Mouse (Mus musculus) liver, embryonic 14.5 days (tissue): ENCODE results near the gene Klhdc2.

Experiments used
- CTCF ChIP-seq: IDR thresholded peaks from 2 replicates; pipeline ENCODE4 v1.5.1; 2016; ENCODE audit warnings: antibody characterized with exemption, low read depth, control low read depth
- EP300 ChIP-seq: IDR thresholded peaks from 2 replicates; pipeline ENCODE4 v1.6.1; 2016; ENCODE audit warnings: antibody characterized with exemption, low read depth

DNA sequence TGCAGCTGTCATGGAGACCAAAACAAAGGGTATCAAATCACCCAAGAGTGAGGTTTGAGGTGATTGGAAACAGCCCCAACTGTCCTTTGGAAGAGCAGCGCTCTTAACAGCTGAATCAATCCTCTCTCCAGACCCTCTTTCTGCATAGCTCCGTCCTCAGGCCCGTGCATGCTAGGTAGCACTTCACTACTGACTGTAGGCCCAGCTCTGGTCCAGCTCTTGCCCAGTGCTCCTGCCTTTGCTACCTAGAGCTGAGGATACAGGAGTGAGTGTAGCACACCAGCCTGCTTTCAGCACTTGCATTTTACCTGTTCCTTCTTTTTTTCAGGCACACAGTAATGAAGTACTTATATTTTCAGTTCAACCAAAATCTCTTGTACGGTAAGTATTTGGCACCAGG is 13.2 kb downstream of the Klhdc2 start:
- no peak for TF ChIP-seq CTCF
- no peak for TF ChIP-seq EP300
